Mouse (Mus musculus): ENCODE data around the gene Npepps.

GRCm38 (mm10) chr11:97199519-97199918 is 80.9 kb downstream of the Npepps start:
- TF ChIP-seq CTCF (IDR thresholded peaks at IDR 0.05; ENCODE audit: insufficient read depth, low read depth, low read length) (no peak), POLR2A (IDR thresholded peaks at IDR 0.05; ENCODE audit: insufficient read depth, low read depth, low read length) (no peak)
